Mouse (Mus musculus): ENCODE data around the gene Bag5.
"Not testable (repeated sequence)": the region's sequence is repeated elsewhere in the genome, so short reads cannot be mapped to it uniquely, and the experiment has no call there.

Gene Bag5

DNA sequence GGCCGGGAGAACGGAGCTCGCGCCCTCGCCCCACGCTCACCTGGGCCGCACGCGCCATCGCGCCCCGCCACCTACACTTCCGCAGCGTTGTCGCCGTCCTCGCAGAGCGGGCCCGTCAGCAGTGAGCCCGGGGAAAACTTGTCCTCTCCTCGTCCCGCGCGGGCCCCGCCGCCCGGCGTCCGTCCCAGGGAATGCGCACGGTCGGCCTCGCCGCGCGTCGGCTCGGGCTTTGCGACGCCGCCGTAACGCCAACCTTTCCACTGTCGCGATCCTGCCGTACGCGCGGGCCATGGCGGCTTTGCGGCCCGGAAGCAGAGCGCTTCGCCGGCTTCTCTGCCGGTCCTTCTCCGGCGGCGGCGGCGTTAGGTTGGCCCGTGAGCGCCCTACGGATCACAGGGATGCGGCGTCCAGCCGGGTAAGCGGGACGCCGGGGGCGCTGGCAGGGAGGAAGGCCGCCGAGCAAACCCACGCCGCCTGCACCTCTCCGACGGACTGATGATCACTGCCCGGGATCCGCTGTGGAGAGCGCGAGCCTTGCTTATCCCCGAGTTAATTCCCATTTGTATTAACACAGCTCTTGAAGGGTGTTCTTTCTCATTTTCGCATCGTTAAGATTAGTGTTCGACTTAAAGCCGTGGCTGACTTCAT is at the start of gene Bag5, which contains the start of gene Apopt1:
Bag5 (minus strand) TSS at position 254 of the 648 bp plus-strand sequence.
Apopt1 (plus strand) TSS at position 258 of the 648 bp plus-strand sequence.
- DNase-seq, result peak; percentile 95

DNA sequence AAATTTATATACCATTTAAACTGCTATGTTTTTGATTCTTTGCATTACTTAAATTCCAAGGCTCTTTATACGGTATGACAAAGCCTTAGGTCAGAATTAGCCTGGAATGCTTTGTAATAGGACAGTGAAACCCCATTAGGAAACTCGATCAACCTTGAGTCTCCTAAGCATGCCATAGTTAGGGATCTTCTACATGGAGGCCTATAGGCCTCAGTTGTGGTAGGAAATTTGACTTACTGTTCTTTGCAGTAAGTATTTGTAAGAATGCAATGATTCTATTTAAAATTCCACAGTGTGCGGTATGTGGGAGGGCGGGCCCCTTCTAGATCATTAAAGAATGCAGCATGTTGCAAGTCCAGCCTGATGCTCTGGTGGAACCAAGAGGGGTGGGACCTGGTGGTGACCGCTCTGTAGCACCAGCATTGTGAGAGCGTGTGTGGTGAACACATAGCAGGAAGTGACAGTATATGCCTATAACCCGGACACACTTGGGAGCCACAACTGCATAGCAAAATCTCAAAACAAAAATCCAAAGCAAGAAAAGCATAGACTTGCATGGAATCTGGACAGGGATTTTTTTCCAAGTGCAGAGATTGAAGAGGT is 47.4 kb upstream of the Bag5 start:
- DNase-seq, result no peak

- DNase-seq, result peak; percentile 63
These were observed 46.4 kb upstream of the Bag5 start for GRCm38 (mm10) chr12:111759176-111760061.

DNA sequence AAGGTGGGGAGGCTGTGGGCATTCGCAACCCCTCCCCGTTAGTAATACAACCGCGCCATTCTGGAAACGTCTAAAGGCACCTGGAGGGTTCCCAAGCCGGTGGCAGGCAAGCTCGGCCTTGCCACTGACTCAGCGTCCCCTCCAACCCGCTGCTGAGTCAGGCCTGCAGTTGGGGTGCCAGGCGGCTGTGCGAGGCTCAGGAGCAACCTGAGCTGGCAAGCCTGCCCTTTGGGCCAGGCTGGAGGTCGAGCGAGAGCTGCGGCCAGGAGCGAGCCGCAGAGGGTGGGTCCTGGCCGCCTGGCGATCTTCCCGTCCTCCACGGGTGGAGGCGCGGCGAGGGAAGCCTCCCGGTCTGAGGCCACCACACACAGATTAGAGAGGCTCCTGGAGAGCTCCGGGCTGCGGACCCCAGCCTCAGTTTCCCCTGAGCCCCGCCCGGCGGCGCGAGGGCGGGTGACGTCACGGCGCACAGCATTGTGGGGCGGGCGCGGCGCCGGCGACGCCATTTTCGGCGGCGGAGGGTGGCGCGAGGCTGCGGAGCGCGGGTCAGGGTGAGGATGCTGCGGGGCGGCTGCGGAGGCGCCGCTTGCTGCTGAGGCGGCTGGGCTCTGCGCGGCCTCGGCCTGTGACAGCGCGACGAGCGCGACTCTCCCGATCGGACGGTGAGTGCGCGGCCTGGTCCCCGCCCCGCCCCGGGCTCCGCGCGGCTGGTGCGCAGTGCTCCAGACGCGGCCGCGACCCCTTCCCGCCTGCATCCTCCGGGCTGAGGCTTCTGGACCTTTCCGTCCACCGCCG is 45.5 kb upstream of the Bag5 start, which contains the start of gene Klc1:
Klc1 (plus strand) TSS at position 469 of the 795 bp plus-strand sequence.
- DNase-seq, result peak; percentile 87

DNA sequence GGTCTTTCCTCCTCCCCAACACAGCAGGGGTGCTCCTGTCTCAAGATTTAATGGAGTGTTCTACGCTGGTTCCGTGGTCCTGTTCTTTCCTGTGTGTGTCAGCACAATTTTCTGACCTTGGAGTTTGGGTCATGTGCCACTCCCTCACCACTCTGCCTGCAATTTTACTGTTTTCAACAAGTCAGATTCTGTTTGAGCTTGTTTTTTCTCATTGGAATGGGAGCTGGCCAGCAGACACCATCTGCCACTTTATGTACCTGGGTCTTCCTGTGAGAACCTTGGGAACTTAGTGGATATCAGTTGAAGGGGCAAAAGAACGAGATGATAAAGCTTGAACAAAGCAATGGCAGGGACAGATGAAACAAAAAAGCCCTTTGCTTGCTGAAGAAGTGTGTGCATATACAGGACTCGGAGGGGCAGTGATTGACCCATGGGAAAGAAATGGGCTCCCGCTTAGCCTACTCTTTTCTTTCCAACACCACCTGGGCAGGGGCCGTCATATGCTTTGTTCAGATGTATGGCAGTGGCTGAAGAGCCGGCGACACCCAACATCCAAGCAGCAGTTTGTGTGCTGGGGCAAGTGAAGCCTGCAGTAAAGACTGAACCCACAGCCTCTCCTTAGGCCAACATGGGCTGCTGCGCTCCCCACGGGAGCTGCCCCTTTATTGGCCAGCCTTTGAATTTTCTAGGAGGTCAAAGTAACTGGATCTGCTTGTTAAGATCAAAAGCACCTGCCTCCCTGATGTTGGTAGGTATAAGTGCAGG is 44.7 kb upstream of the Bag5 start:
- no peak for DNase-seq

GRCm38 (mm10) chr12:111756698-111757082 is 43.6 kb upstream of the Bag5 start:
- DNase-seq, result no peak

- DNase-seq, result no peak
These were observed 43.1 kb upstream of the Bag5 start for GRCm38 (mm10) chr12:111756082-111756697.

- no peak for DNase-seq
These were observed 42.2 kb upstream of the Bag5 start for GRCm38 (mm10) chr12:111755231-111755630.

GRCm38 (mm10) chr12:111754710-111755109 is 41.7 kb upstream of the Bag5 start:
- DNase-seq, result no peak

- no peak for DNase-seq
These were observed 40.3 kb upstream of the Bag5 start for GRCm38 (mm10) chr12:111753347-111753746.

- no peak for DNase-seq
These were observed 39.4 kb upstream of the Bag5 start for GRCm38 (mm10) chr12:111752491-111752890.

DNA sequence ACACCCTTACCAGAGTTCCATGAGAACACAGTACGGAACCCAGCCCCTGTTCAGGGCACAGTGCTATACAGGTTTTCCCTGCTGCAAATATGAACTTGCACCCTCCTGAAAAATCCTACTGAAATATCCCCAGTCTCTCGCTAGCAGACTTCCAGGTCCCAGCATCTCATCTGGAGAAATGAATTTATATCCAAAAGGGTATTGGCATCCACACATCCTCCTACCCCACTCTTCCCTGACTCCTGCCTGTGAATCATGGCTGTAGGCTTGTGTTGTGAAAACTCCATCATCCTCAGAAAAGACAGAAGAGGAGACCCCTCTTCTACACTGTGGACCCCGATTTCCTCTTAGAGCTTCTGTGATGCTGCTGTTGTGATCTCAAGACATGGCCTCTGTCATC is 37.7 kb upstream of the Bag5 start:
- no peak for DNase-seq

- DNase-seq, result no peak
These were observed 34.4 kb upstream of the Bag5 start for GRCm38 (mm10) chr12:111747421-111747820.

DNA sequence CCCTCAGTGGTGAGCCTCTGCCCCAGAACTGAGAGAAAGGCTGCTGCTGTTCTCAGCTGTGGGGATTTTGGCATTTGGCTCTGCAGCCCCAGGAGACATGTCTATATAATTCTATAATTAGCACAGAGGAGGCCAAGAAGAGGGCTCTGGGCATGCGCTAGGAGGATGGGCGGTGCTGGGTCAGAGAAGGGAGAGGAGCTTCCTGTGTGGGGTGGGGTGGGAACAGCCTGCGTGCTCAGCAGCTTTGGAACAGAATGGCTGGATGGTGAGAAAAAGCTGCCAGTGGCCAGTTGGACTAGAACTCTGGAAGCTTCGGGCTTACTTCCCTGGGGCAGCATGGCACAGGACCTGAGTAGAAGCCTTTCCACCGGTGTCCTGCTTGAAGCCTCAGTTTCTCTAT is 33.0 kb upstream of the Bag5 start:
- peak; percentile 68 for DNase-seq

DNA sequence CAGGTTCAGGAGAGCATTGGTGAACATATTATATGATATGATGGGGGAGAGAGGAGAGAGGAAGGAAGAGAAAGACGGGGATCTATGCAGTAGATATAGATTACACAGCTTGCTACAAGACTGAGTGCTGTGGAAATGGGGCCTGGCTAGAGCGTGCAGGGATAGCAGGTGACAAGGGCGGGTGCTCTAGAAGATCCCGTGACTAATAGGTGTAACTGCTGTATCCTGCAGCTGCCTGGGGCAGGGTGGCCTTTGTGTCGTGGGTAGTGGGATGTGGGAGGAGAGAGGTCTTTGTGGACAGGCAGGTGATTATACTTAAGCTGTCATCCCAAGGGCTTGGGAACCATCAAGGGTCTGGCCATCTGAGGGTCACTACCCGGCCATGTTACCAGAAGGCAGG is 32.2 kb upstream of the Bag5 start:
- no peak for DNase-seq

DNA sequence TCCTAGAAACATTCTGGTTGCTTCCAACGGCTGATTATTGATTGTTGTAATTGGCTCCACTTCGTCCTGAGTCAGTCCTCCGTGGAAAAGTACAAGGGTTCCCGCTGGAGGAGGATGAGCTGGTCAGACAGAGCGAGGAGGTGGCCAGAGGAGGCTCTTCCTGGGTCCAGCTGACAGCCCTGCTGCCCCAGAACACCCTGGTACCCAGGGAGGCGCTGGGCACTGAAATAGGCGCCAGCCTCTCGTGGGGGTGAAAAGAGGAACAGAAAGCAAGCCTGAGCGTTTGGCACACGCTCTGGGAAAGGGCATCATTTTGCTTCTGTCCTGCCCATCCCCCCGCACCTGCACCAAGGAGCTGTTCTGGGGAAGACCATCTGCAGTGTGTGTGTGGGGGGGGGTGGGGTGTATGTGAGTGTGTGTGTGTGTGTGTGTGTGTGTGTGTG is 30.9 kb upstream of the Bag5 start:
- DNase-seq, result peak; percentile 22

DNA sequence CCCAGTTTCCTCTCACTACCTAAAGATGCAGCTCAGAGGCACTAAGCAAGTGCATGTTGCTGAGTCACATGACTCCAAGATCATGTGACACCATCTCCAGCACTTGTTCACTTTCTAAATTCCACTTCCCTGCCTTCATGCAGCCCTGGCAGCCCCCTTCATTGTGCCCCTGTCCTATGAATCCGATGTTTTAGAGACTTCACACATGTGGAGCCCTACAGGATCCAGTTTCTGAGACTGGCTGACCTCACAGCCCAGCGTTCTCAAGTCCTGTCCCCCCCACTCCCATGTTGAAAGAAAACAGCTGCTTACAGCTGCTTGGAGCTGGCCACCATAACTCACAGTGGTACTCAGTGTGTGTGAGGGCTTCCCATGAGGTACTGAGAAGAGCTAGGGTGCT is 30.4 kb upstream of the Bag5 start:
- DNase-seq, result no peak

DNA sequence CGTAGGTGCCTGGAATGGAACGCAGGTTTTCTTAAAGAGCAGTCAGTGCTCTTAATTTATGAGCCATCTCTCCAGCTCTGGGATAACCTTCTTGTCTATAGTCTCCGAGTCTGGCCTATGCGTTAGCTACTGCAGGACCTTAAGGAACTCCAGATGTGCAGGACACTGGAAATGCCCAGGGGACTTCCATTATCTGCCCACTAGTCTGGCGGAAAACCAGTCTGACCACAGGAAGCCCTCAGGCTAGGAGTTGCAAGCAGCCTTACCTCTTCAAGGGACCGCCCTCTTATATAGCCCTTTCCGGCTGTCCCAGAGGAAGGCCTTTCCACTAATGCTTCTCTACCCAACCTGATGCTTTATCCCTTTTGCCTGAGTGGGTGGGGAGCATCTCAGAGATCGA is 28.3 kb upstream of the Bag5 start:
- no peak for DNase-seq

GRCm38 (mm10) chr12:111738754-111739153 is 25.7 kb upstream of the Bag5 start:
- peak; percentile 53 for DNase-seq

GRCm38 (mm10) chr12:111737370-111737769 is 24.3 kb upstream of the Bag5 start:
- no peak for DNase-seq

GRCm38 (mm10) chr12:111736676-111737075 is 23.6 kb upstream of the Bag5 start:
- not testable (repeated sequence) for DNase-seq
